Mouse (Mus musculus) left cerebral cortex, adult 9 months (tissue): Measurements from ENCODE around the gene Csf3.
"Not testable (repeated sequence)": the region's sequence is repeated elsewhere in the genome, so short reads cannot be mapped to it uniquely, and the experiment has no call there.

ENCODE experiments used
- DNase-seq, 2 experiments: peaks; one replicate each; pipeline ENCODE4 v3.0.0; 2022; ENCODE audit warnings: low spot score in 2 of 2

Gene Csf3

DNA sequence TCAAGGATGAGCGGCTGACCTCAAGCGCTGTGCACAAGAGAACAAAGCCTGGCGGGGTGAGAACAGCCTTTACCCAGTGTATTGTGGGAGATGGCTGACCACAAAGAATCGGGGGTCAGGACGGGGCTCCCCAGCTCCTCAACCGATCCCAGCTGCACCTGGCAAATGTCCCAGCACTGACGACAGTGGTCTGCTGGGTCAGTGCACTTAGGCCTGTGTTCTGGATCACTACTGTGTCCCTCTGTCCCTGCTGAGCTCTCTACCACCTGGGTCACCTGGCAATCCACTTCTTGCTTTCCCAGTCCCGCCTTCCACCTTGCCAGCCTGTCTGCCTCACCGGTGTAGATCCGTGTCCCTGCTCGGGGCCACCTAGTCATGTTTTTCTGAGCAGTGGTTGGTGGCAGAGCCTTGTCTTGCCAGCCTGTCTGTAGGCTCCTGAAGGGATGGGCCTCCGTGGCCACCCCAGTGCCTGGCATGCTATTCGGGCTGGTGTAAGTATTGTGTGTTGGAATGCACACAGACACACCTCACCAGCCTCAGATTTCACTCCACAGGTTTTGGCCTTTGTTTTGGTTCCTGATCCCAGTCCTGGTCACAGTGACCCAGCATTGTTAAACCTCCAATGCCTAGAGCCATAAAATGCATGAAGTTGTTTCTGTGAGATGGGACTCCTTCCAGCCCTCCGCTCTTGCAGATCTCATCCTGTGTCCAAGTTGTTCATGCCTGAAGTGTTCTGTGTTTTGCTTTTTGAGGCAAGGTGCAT, 4.4 kb upstream of the Csf3 start:
- DNase-seq = no peak

DNA sequence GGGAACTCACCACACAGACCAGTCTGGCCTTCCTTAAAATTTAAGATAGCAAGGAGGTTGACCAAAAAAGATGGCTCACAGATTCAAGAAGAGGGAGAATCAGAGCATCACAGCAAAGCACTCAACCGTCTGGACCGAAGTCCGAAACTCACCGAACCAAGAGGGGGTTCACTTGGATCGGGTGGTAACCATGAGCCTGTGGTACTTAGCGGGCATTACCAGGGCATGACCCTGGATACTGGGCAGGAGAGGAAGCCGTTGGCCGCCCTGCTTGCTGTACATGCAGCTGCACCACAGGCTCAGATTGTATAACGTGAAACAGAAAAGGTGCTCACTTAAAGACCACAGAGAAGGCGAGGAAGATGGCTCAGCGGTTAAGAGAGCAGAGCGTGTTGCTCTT, 3.8 kb upstream of the Csf3 start:
- DNase-seq = no peak

DNA sequence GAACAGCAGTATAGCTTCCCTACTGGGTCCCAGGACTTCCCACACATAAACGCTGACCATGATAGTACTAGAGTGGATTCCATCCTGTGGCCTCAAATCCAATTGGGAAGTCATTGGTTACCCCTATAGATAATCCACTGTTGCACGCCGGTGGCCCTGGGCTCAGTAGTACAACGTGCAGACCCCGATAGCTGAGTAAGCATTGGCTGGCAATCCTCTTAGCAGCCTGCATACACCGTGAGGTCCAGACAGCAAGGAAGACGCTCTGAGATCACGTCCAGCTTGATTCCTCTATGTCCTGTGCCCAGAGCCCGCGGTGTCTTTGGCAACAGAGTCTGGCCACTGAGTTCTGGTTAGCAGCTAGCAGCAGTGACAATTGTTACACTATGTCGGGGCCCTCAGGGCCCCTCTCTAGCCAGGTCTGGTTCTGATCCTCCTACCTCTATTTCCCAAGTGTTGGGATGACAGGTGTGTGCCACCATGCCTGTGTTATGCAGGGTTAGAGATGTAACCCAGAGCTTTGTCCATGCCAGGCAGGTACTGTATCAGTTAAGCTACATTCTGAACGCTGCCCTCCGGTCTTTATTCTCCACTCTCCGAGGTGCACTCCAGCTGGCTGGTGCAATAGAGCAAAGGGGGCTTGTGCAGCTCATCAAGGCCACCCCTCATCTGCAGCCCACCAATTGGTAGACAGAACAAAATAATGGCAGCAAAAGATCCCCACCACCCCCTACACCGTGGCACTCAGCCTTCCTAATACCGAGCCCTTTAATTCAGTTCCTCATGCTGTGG, 2.0 kb upstream of the Csf3 start:
- no peak for DNase-seq

DNA sequence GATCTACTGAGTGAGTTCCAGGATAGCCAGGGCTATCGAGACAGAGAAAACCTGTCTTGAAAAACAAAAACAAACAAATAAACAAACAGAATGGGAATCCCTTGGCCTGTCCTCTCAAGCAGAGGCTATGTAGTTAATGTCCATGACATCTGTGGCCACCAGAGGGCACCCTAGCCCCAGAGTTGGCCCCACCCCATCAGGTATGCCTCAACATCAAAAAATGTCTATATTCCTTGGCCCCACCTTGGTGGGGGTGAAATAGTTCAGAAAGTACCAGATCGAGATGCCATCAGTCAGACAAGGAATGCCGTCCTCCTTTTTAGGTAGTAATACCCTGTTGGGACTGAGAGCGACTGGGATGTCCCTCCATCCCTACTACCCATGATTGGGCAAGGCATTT, 1.2 kb upstream of the Csf3 start:
- DNase-seq = peak in 1 of 2 experiments; percentile 82

DNA sequence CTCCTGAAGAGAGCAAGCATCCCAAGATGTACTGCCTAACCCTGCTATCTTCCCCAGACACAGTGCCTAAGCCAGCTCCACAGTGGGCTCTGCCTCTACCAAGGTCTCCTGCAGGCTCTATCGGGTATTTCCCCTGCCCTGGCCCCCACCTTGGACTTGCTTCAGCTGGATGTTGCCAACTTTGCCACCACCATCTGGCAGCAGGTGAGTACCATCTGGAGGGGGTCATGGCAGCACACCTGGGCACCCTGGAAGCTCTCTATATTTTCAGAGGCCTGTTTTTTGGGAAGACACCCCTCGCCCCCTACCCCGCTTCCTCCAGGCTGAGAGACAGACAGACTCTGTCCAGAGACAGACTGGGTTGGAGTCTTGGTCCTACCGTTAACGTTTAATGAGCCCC, 1.3 kb downstream of the Csf3 start:
- DNase-seq = no peak

DNA sequence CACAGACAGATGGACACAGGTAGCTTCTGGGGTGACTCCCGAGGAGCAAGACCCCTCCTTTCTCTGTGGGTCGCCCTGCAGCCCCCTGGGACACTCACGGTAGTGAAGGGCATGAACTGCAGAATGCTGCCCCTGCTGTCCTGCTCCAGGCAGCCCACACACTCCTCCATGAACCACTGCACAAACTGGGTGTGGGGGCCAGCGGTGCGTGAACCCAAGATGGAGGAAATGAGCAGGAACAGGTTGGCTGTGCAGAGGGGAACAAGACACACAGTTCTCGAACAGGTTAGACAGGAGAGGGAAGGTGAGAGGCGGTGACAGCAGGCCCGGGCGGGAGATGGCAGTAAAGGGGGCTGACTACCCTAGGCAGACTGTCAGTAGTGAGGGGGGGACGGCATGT, 4.0 kb downstream of the Csf3 start:
- no peak for DNase-seq

DNA sequence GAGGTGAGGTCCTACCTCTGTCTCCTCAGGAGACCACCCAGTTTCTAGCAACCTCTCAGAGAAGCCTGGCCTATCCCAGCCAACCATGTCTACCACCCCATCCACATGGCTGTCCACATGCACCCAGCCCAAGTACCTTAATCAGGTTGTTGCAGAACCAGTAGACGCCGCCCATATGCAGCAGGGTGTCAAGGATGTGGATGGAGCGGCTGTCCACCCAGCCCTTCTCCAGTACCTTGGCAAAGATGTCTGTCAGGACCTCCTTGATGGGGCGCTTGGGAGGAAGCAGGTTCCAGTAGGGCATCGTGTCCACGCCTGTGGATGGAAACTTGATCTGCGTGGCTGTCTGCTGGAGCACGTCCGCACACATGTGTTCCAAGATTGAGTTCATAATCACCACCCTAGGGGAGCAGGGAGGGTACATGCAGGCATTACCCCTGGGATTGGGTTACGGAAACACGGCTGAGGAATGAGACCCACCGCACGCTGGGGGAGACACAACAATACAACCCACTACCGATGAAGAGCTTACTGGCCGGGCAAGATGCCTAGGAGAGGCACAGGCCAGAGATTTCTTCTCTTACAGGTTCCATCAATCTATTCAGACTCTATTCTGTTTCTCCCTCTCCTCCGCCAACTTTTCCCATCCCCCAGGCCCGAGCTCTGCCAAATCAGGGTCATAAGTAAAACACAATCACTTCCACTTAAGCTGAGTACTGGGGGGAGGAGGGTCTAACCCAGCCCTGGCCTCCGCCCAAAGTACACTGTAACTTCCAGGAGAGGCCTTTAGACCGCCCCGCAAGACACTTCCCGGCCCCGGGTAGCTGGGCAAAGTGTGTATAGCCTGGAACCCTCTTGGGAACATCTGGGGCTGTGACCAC, 6.6 kb downstream of the Csf3 start:
- DNase-seq = no peak

DNA sequence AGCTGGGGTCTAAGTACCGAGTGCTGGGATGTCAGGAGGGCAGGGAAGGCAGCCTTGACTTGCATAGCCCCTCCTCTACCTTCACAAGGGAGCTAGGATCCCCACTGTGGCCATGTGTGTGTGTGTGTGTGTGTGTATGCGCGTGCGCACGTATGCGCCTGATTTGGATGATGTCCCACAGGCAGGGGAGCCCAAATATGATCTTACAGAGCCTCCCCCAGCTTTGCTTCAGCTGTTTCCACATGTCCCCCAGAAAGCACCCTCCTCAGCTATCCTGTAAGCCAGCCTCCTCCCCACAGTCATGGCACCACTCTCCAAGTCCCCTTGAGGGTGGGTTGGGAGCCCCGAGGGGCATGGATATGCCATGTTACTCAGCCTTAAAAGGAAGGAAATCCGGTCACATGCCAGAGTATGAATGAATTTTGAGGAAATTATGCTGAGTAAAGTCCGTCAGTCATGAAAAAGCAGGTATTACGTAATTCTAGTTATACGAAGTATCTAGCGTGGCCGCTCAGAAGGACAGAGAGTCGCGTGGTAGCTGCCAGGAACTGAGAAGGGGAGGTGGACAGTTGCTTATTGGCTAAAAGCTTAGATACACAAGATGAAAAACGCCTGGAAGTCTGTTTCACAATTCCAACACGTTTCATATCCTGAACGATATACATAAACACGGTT, 7.4 kb downstream of the Csf3 start:
- no peak for DNase-seq

DNA sequence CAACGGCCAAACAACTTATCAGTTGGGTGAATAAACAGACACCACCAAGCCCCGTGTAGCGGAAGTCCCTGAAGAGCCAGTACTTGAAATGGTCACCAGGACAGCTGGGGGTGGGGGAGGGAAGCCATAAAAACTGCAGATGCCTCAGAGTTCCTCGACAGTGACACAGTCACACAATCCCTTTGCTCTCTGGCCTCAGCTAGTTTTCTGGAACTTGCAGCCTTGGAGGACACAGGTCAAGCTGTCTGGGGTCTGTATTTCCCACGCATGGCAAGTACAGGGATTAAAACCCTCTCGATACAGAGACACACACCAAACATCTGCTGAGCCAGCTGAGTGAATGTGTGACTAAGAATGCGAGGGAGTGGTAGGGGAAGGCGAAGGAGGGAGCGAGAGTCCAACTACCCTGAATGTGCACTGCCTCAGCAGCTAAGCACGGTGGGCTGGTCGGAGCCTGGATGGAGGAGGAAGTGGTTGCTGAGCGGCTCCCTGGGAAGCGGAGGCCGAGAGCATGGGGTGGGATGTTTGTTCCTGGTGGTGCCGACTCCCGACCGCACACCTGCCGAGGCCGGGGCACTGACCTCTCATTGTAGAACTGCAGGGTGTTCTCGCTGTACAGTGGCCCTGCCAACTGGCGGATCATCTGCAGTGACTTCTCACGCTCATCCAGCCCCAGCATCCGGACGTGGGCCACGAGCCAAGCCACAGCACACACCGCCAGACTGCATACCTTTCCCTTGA, 8.1 kb downstream of the Csf3 start:
- DNase-seq = peak in 1 of 2 experiments; percentile 43

DNA sequence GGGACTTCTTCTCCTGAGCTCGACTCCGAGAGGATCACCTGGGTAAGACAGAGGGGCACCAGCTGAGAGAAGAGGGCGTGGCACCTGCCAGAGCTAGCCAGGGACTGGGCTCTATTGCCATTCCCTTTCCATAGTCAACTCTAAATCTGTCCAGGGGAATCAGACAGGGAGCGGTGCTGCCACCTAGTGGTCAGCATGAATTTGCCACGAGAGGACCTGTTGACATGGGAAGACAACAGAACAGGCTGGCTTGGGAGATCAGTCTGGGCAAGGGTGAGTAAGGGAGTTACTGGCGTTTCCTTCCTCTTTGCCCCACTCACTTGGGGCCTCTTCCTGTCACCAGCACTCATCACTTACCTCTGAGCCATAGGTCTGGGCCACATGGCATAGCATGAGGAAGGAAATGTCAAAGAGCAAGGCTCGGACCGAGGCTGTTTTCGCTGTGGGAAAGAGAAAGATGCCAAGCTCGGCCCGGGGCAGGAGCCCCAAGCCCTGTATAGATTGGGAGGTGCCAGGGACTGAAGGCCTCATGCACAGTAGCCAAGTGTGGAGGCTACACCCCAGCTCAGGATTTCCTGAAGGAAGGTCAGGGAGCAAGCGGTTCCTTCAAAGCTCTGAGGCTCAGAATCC, 9.5 kb downstream of the Csf3 start:
- peak in 1 of 2 experiments; percentile 77 for DNase-seq

DNA sequence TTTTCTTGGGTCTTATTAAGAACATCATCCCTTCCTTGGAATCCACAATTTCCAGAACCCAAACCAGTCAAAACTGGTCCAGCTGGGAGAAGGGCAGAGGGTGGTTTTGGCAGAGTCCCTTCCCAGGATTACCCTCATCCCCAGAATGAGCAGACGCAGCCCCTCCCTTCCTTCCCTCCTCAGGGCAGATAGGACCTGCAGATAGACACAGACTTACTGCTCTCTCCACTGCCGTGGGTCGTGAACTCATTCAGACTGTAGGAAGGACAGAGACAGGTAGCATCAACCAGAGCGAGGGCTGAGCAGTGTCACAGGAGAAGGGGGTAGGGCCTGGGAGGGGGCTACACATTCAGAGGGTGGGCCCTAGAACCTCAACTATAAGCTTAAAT, 10.0 kb downstream of the Csf3 start:
- DNase-seq = no peak

DNA sequence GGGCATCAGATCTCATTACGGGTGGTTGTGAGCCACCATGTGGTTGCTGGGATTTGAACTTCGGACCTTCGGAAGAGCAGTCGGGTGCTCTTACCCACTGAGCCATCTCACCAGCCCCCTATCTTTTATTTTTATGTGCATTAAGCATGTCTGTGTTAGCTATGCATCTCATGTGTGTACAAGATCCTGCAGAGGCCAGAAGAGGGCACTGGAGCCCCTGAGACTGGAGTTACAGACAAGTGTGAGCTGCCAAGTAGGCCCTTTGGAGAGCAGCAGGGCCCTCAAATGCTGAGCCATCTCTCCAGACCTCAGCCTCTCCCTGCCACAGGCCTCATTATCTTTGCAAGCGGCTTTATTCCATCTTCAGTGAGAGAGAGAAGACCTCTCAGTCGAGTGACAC, 10.9 kb downstream of the Csf3 start:
- not testable (repeated sequence) for DNase-seq

DNA sequence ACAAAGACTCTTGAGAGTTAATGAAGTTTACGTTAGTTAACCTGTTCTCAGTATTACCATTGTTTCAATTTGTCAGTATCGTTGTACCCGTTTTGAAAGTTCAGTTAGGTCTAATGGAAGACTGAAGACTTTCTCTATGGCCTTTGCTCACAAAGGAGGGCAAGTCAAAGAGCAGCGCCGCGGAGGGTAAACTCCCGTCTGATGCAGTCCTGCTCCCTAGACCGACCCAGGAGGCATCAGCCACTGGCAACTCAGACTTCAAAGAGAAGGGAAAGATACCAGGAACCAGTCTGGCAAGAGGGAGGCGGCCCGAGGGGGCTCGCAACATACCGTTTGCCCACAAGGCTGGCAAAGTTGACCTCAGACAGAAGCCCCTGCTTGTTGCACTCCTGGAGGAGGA, 12.6 kb downstream of the Csf3 start:
- no peak for DNase-seq

DNA sequence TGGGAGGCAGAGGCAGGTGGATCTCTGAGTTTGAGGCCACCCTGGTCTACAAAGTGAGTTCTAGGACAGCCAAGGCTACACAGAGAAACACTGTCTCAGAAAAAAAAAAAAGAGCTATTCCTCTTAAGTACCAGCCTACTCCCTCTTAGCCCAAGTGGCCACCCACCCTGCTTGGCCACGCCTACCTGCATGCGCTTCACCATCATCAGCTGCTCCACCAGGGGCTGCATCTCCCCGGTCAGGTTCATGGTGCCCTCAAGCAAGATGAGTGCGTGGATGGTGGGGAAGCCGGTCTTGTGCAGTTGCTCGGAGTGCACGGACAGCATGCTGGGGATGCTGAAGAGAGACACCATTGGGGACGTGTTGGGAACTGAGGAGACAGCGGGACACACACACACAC, 14.9 kb downstream of the Csf3 start:
- no peak for DNase-seq

DNA sequence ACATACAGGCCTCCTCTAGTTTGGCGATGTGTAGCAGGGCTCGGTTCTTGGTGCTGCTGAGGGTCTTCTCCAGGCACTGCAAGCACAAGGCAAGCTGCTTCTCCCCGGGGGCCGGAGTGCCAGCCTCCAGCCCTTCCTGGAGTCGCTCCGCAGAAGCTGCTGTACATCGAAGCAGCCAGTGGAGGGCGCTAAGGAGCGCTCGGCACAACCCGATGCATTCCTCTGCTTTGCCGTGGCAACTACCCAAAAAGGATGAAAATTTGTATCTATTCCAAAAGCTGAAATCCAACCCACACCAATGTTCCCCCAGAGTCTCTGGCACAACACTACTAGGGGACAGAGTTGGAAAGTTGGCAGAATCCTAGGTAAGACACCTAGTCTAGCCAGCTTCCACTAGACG, 16.8 kb downstream of the Csf3 start:
- peak; percentile 55 to 87 for DNase-seq

DNA sequence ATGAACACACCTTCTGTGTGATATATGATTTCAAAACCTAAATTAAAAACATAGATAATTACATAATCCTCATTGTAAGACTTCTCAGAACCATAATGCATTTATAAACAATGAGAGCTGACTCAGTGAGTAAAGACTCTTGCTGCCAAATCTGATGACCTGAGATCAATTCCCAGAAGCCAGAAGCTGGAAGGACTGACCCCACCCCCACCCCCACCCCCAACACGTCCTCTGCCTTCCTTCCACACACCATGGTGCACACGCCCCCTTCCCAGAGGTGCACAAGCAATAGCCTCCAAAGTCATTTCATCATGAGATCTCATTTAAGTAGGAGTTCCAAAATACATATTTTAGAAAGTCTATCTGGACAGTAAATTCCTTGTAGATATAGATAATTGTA, 19.7 kb downstream of the Csf3 start:
- DNase-seq = no peak

DNA sequence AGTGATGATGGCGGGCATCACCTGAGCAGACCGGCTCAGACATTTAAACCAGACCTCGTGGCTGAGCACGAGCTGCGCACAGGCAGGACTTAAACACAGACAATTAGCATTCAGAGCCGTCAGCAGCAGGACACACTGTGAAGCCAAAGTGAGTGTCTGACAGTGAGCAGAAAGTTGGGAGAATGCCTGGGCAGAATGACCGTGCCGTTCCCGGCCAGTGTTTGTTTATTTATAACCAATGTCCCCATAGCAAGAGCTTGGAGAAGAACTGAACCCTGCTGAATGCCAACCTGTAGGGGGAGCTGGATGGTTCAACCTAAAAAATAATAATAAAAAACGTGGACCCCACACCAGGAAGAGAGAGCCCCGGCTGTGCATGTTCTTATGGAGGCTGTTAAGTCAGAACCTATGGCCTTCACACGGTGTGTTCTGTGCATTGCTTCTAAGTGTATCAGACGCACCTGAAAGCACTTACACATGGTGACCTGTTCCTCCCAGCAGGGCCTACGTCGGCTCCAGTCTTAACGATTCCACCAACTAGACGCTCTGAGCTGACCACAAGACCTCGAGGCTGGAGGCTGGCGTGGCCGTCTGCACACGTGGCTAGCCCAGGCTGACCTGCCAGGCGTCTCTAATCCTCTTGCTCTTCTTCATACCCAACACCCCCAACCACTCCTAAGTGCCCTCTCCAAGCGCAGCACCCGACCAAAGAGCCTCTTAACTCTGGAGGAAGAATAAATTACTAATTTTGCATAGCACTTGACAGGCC, 20.6 kb downstream of the Csf3 start:
- DNase-seq = peak in 1 of 2 experiments; percentile 69

DNA sequence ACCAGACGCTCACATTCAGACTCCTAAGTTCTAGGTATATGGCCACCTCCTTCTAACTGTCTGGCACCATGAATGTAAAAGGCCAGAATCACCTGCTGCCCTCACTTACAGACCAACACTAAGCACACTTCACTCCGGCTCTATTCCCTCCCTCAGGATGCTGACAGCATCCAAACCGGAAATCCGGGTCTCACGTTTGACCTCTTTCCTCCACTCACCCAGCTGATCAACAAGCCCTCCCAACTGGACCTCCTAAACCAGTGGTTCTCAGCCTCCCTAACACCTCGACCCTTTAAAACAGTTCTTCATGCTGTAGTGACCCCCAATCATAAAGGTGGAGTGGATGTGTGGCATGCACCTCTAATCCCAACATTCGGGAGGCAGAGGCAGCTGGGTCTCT, 22.0 kb downstream of the Csf3 start:
- DNase-seq = no peak

DNA sequence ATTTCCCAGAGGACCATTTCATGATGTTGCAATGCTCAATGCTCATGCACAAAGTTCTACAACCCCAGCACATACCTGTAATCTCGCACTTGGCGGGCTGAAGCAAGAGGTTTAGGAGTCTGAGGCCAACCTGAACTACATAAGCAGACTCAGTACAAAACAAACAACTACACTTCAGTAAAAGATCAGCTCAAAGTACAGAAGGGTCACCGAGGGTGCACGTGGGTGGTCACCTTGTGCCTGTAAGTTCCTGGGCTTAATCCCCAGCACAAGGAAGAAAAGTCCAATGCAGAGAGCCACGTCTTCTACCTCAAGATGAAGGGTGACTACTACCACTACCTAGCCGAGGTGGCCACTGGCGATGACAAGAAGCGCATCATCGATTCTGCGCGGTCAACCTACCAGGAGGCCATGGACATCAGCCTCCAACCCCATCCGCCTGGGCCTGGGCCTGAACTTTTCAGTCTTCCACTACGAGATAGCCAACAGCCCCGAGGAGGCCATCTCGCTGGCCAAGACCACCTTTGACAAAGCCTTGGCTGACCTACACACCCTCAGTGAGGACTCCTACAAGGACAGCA, 25.0 kb downstream of the Csf3 start:
- DNase-seq = no peak
